Mouse (Mus musculus) E14TG2a.4 (cell line): Measurements from ENCODE around the gene Zfp651.
A peak's percentile ranks its signal among the peaks of the same experiment; 100 is the strongest.

Experiments used
- H3K27me3 ChIP-seq: 2 replicates; pipeline ENCODE4 v1.6.1; 2014; ENCODE audit warnings: low read length, control low read depth; ENCODE audit not compliant: insufficient read depth
- H3K36me3 ChIP-seq: 2 replicates; pipeline ENCODE4 v1.6.1; 2014; ENCODE audit warnings: low read length, control low read depth; ENCODE audit not compliant: insufficient read depth
- H3K4me1 ChIP-seq: replicated peaks from 2 replicates; pipeline ENCODE4 v1.6.1; 2014; ENCODE audit warnings: low read depth, low read length, control low read depth
- H3K4me3 ChIP-seq: replicated peaks from 2 replicates; pipeline ENCODE4 v1.5.1; 2014; ENCODE audit warnings: mild to moderate bottlenecking, low read length
- H3K9me3 ChIP-seq: 2 replicates; pipeline ENCODE4 v1.6.1; 2014; ENCODE audit warnings: low read length, control low read depth
- CTCF ChIP-seq: conservative IDR thresholded peaks from 2 replicates; pipeline ENCODE4 v1.5.1; 2014; ENCODE audit warnings: low read length
- NANOG ChIP-seq: IDR thresholded peaks from 2 replicates; pipeline ENCODE4 v1.6.1; 2014; ENCODE audit warnings: borderline replicate concordance, low read length, mixed read lengths
- POU5F1 ChIP-seq: IDR thresholded peaks from 2 replicates; pipeline ENCODE4 v1.6.1; 2014; ENCODE audit warnings: low read length, borderline replicate concordance

Zfp651 gene

GRCm38 (mm10) chr9:121759091-121760081, at the start of gene Zfp651:
Gene Zfp651, plus strand, starts transcription at chr9:121759330.
- Histone ChIP-seq H3K36me3 (peaks cover 24% of the 10 kb centered on the region), H3K4me1 (peaks cover 53% of the 10 kb centered on the region), H3K4me3 (peak within 1 kb of the TSS; percentile 85), H3K27me3 (peaks cover 58% of the 10 kb centered on the region), H3K9me3 (no peaks in the 10 kb centered on the region)
- no peak for TF ChIP-seq CTCF
- no peak for TF ChIP-seq POU5F1
- no peak for TF ChIP-seq NANOG

GRCm38 (mm10) chr9:121709898-121710583, 49.1 kb upstream of the Zfp651 start, which contains the start of gene Ss18l2:
Gene Ss18l2, plus strand, starts transcription at chr9:121710329.
- Histone ChIP-seq H3K36me3 (peaks cover 21% of the 10 kb centered on the region), H3K9me3 (no peaks in the 10 kb centered on the region), H3K4me3 (peak within 1 kb of the TSS; percentile 99), H3K4me1 (peaks cover 31% of the 10 kb centered on the region), H3K27me3 (no peaks in the 10 kb centered on the region; the same call in 1 of the 2 replicates)
- no peak for TF ChIP-seq NANOG
- TF ChIP-seq POU5F1: no peak
- TF ChIP-seq CTCF: no peak

GRCm38 (mm10) chr9:121710584-121710975, 48.5 kb upstream of the Zfp651 start:
- no peak for TF ChIP-seq POU5F1
- TF ChIP-seq CTCF: no peak
- no peak for TF ChIP-seq NANOG
- Histone ChIP-seq H3K4me3 (peak overlapping the region; percentile 99), H3K27me3 (no peaks in the 10 kb centered on the region; the same call in 1 of the 2 replicates), H3K4me1 (peaks cover 25% of the 10 kb centered on the region), H3K9me3 (no peaks in the 10 kb centered on the region), H3K36me3 (peaks cover 21% of the 10 kb centered on the region)

GRCm38 (mm10) chr9:121717048-121717447, 42.1 kb upstream of the Zfp651 start:
- Histone ChIP-seq H3K4me1 (peaks cover 23% of the 10 kb centered on the region), H3K4me3 (no peak overlapping the region), H3K36me3 (peaks cover 18% of the 10 kb centered on the region), H3K27me3 (peaks cover 8% of the 10 kb centered on the region), H3K9me3 (no peaks in the 10 kb centered on the region)
- TF ChIP-seq CTCF (no peak), NANOG (no peak), POU5F1 (no peak)

GRCm38 (mm10) chr9:121718070-121718705, 40.9 kb upstream of the Zfp651 start:
- Histone ChIP-seq H3K9me3 (no peaks in the 10 kb centered on the region), H3K27me3 (peaks cover 8% of the 10 kb centered on the region), H3K36me3 (peaks cover 7% of the 10 kb centered on the region), H3K4me3 (peak overlapping the region; percentile 83), H3K4me1 (peaks cover 23% of the 10 kb centered on the region)
- TF ChIP-seq NANOG (no peak), CTCF (no peak)

GRCm38 (mm10) chr9:121718792-121719318, 40.3 kb upstream of the Zfp651 start, which contains the start of gene Nktr:
Gene Nktr, plus strand, starts transcription at chr9:121719169.
- H3K4me1 ChIP-seq: peaks cover 23% of the 10 kb centered on the region

GRCm38 (mm10) chr9:121719347-121720331, 39.5 kb upstream of the Zfp651 start:
- TF ChIP-seq NANOG (no peak), CTCF (no peak), POU5F1 (no peak)
- H3K27me3 ChIP-seq: peaks cover 8% of the 10 kb centered on the region

More at GRCm38 (mm10) chr9:121718792-121719318, 40.3 kb upstream of the Zfp651 start, which contains the start of gene Nktr:
- no peaks in the 10 kb centered on the region for H3K9me3 ChIP-seq
- TF ChIP-seq CTCF (no peak), POU5F1 (no peak), NANOG (0 out of 2 replicates have a peak, but pooled peaks have one; percentile 9)
- H3K36me3 ChIP-seq: peaks cover 3% of the 10 kb centered on the region
- H3K4me3 ChIP-seq: peak within 1 kb of the TSS; percentile 83
- peaks cover 8% of the 10 kb centered on the region for H3K27me3 ChIP-seq

More at GRCm38 (mm10) chr9:121719347-121720331, 39.5 kb upstream of the Zfp651 start:
- Histone ChIP-seq H3K36me3 (peaks cover 3% of the 10 kb centered on the region), H3K9me3 (no peaks in the 10 kb centered on the region), H3K4me1 (peaks cover 23% of the 10 kb centered on the region), H3K4me3 (peak overlapping the region; percentile 83)
